Mouse (Mus musculus) liver, adult 2 months (tissue): Measurements from ENCODE around the gene Zfp865. TPM values are rescaled to one million over a fixed set of nuclear protein-coding genes. Genes with fewer than 3 reads are reported as not detected.

Experiments
- DNase-seq: peaks from one replicate; pipeline ENCODE4 v3.0.0-alpha.2; 2011; ENCODE audit warnings: low read depth, low spot score; ENCODE audit errors: extremely low read depth
- H3K27ac ChIP-seq: fragments of 200-500 bp; replicated peaks from 2 replicates; pipeline ENCODE4 v1.5.1; 2012; ENCODE audit warnings: low read depth, mild to moderate bottlenecking, control low read depth, inconsistent platforms, low read length; ENCODE audit not compliant: insufficient read depth
- H3K27me3 ChIP-seq: fragments of 200-500 bp; 2 replicates; pipeline ENCODE4 v1.6.1; 2012; ENCODE audit warnings: mild to moderate bottlenecking, moderate library complexity, low read length, inconsistent platforms; ENCODE audit not compliant: control insufficient read depth, insufficient read depth
- H3K36me3 ChIP-seq: fragments of 200-500 bp; 2 replicates; pipeline ENCODE4 v1.6.1; 2012; ENCODE audit warnings: low read length, inconsistent platforms; ENCODE audit not compliant: control insufficient read depth, insufficient read depth
- H3K4me1 ChIP-seq: fragments of 200-500 bp; 2 replicates; pipeline ENCODE4 v1.6.1; 2011; ENCODE audit warnings: low read length; ENCODE audit not compliant: control insufficient read depth, insufficient read depth
- H3K4me3 ChIP-seq: fragments of 200-500 bp; 2 replicates; pipeline ENCODE4 v1.5.1; 2011; ENCODE audit warnings: low read depth, mild to moderate bottlenecking, control low read depth, low read length, moderate library complexity; ENCODE audit not compliant: insufficient read depth
- H3K79me2 ChIP-seq: fragments of 200-500 bp; 2 replicates; pipeline ENCODE4 v1.6.1; 2012; ENCODE audit warnings: inconsistent platforms, mild to moderate bottlenecking, low read length, moderate library complexity; ENCODE audit not compliant: control insufficient read depth, insufficient read depth
- H3K9ac ChIP-seq: fragments of 200-500 bp; 2 replicates; pipeline ENCODE4 v1.6.1; 2012; ENCODE audit warnings: low read depth, mild to moderate bottlenecking, control low read depth, inconsistent platforms, low read length
- CTCF ChIP-seq: fragments of 200-500 bp; IDR thresholded peaks from 2 replicates; pipeline ENCODE4 v1.5.1; 2011; ENCODE audit warnings: low read depth, low read length, control low read depth
- POLR2A ChIP-seq: fragments of 200-500 bp; IDR thresholded peaks from 2 replicates; pipeline ENCODE4 v1.6.1; 2011; ENCODE audit warnings: low read length, control low read depth; ENCODE audit not compliant: insufficient read depth; ENCODE audit errors: extremely low read depth
- WGBS: fragments of 180-500 bp; shearing (Covaris S2); methylation state at CpG from one replicate; pipeline ENCODE4 v1.1.7; 2018; 5-methylcytosine and 5-hydroxymethylcytosine counted together
- polyA plus RNA-seq: library from polyadenylated mRNA; depleted of rRNA; stranded (reverse); fragments of >200 nt; gene quantifications from 2 replicates; pipeline ENCODE4 v1.2.3, GENCODE M21; 2012
- total RNA-seq: library from RNA; depleted of rRNA; stranded (reverse); fragments of >200 nt; gene quantifications from 2 replicates; pipeline ENCODE4 v1.2.3, GENCODE M21; 2014

The Zfp865 gene
- total and polyA plus RNA-seq, 2 experiments, result 4.1 to 14.6 TPM

DNA sequence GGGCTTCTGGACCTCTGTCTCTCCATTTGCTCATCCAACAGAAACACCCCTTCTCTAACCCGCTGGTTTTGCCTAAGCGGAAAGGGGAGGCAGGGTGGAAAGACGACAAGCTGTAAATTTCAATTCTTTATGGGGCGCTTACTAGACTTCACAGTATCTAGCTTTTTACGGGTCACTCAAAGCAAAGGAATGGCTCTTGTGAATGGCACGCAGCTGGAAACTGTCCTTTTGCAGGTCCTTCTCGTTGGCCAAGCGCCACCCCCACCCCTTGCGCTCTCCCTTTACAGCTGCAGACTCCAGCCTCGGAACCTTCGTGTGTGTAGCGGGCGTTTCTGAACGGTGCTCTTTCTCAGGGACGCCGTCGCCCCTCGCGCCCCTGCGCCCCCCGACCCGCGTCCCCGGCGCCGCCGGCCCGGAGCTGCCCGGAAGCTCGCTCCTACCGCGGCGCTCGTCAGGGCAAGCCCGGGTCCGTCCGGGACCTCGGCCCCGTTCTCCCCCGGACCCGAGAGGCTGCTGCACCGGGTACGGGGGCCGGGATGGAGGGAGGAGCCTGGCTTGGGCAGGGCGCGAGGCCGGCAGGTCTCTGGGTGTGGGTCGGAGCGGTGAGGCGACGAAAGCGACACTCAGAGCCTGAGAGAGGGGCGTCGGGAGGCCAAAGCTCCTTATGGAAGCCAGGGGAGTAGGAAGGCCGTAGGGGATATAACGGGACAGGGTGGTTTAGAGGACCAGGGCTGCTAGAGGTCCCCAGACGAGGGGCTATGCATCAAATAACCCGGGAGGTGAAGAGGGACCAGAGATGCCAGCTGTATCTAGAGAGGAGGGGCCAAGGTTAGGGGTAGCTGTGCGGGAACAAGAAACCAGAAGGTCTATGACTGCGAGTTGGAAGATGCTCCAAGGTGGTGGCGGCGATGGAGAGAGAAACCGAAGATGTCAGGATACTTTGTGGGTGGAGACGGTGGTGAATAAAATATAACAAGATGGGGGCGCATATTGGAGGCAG lies 31.3 kb downstream of the Zfp865 start, which contains the start of gene Zfp580:
Gene Zfp580 (plus strand): TSS at position 346 of the 1,000 bp plus-strand sequence.
- H3K79me2 ChIP-seq, result no peaks in the 10 kb centered on the region
- peak; percentile 44 for DNase-seq
- H3K36me3 ChIP-seq, result no peaks in the 10 kb centered on the region
- no peak within 1 kb of the TSS for H3K27ac ChIP-seq
- peaks cover 17% of the 10 kb centered on the region for H3K27me3 ChIP-seq
- WGBS, result 2% methylated on average over 65 of the region's 65 CpGs
- H3K4me3 ChIP-seq, result peak within 1 kb of the TSS; percentile 72
- no peak for TF ChIP-seq CTCF
- H3K9ac ChIP-seq, result peak within 1 kb of the TSS; percentile 80
- peaks cover 3% of the 10 kb centered on the region for H3K4me1 ChIP-seq

- no peak overlapping the region for H3K4me3 ChIP-seq
- no peak for DNase-seq
- H3K27ac ChIP-seq, result no peak overlapping the region
- TF ChIP-seq POLR2A (no peak), CTCF (no peak)
- no peaks in the 10 kb centered on the region for H3K79me2 ChIP-seq
- no peak overlapping the region for H3K9ac ChIP-seq
- no peaks in the 10 kb centered on the region for H3K36me3 ChIP-seq
- peaks cover 22% of the 10 kb centered on the region for H3K27me3 ChIP-seq
- WGBS, result 11% methylated on average over 12 of the region's 12 CpGs
- H3K4me1 ChIP-seq, result peaks cover 3% of the 10 kb centered on the region
Measured at GRCm38 (mm10) chr7:5052438-5052837, 32.3 kb downstream of the Zfp865 start.

DNA sequence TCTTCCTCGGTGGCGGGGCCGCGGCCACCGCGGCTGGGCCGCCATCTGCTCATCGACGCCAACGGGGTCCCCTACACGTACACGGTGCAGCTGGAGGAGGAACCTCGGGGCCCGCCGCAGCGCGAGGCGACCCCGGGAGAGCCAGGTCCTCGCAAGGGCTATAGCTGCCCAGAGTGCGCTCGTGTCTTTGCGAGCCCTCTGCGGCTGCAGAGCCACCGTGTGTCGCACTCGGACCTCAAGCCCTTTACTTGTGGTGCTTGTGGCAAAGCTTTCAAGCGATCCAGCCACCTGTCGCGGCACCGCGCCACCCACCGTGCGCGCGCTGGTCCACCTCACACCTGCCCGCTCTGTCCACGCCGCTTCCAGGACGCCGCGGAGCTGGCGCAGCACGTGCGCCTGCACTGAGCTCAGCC lies 32.8 kb downstream of the Zfp865 start:
- no peak overlapping the region for H3K9ac ChIP-seq
- no peaks in the 10 kb centered on the region for H3K36me3 ChIP-seq
- no peak overlapping the region; the same call in 1 of the 2 replicates for H3K4me3 ChIP-seq
- no peak overlapping the region for H3K27ac ChIP-seq
- H3K4me1 ChIP-seq, result peaks cover 3% of the 10 kb centered on the region
- WGBS, result 12% methylated on average over 45 of the region's 45 CpGs
- DNase-seq, result no peak
- no peaks in the 10 kb centered on the region for H3K79me2 ChIP-seq
- TF ChIP-seq POLR2A, result no peak
- no peak for TF ChIP-seq CTCF
- peaks cover 22% of the 10 kb centered on the region for H3K27me3 ChIP-seq

GRCm38 (mm10) chr7:5053456-5054179 lies 33.4 kb downstream of the Zfp865 start:
- Histone ChIP-seq H3K27me3 (peaks cover 22% of the 10 kb centered on the region), H3K27ac (no peak overlapping the region), H3K36me3 (no peaks in the 10 kb centered on the region), H3K4me1 (peaks cover 3% of the 10 kb centered on the region), H3K9ac (no peak overlapping the region), H3K79me2 (no peaks in the 10 kb centered on the region), H3K4me3 (no peak overlapping the region)
- DNase-seq, result no peak
- 18% methylated on average over 32 of the region's 32 CpGs for WGBS
- no peak for TF ChIP-seq POLR2A
- no peak for TF ChIP-seq CTCF

DNA sequence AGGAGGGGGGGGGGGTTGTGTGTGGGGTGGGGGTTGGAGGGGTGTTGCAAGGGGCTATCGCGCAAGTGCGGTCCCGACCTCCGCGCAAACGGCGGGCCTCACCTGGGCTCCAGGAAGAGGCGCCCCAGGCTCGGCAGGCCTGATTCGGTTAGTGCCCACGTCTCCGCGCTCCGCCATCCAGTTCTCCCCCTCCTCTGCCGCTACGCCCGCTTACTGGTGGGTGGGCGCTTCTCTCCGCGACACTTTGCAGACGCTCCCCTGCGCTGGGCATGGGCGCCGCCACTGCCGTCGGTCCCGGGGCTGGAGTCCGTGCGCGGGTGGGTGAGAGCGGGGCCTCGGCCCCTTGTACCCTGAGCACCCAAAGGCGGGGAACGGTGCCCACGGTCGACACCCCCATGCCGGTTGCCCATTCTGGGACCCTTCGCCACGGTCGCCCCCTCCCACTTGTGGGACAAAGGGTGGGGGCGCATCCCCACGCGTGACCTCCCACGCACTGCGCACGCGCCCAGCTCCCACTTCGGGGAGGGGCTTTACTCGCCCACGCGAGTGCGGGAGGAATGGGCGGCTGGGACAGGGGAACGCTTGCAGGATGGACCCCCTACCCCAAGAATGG lies 36.6 kb downstream of the Zfp865 start:
- WGBS, result 4% methylated on average over 52 of the region's 55 CpGs
- Histone ChIP-seq H3K36me3 (no peaks in the 10 kb centered on the region), H3K9ac (no peak overlapping the region), H3K4me1 (peaks cover 3% of the 10 kb centered on the region), H3K27ac (no peak overlapping the region), H3K79me2 (no peaks in the 10 kb centered on the region), H3K4me3 (no peak overlapping the region), H3K27me3 (peaks cover 22% of the 10 kb centered on the region)
- no peak for TF ChIP-seq POLR2A
- no peak for TF ChIP-seq CTCF
- no peak for DNase-seq
